Mouse (Mus musculus): ENCODE results near the gene Elp6.

DNA sequence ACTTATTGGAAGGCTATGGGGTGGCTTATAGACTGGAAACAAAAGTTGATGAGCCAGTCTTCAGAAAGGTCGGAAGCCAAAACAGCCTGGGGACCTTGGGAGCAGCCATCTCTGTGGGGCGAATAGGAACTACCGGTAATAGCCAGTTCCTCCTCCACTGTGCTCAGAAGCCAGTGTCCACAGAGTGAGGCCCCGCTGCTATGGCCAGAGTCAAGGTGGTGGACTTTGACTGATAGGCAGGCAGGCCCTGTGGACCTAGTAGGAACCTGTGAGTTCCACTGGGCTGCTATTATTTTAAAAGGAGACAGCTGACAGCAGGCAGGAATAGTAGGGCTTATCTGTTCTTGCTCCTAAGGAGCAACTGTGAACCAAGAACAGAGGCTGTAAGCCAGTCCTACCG, 45.6 kb downstream of the Elp6 start:
- no peak for TF ChIP-seq POLR2A (IDR thresholded peaks at IDR 0.05; ENCODE audit: low read depth, low read length)
- TF ChIP-seq CTCF (conservative IDR thresholded peaks at IDR 0.05; ENCODE audit: insufficient read depth, insufficient read length, low read depth, low read length) = no peak
